Mouse (Mus musculus): ENCODE results near the gene Vars.

The Vars gene

GRCm38 (mm10) chr17:35026206-35026605 lies 25.4 kb downstream of the Vars start:
- WGBS, result 86% methylated on average over 5 of the region's 5 CpGs

- WGBS, result 53% methylated on average over 13 of the region's 13 CpGs
These were observed 26.7 kb downstream of the Vars start, which contains the start of gene Sapcd1 for GRCm38 (mm10) chr17:35027277-35028068. Sapcd1 (minus strand) TSS chr17:35028016.

GRCm38 (mm10) chr17:35028315-35028714 lies 27.5 kb downstream of the Vars start:
- 88% methylated on average over 2 of the region's 2 CpGs for WGBS

- WGBS, result 42% methylated on average over 19 of the region's 19 CpGs
These were observed 29.1 kb downstream of the Vars start for GRCm38 (mm10) chr17:35029691-35030532.

- WGBS, result 93% methylated on average over 11 of the region's 11 CpGs
These were observed 30.5 kb downstream of the Vars start for GRCm38 (mm10) chr17:35031272-35031671.

- WGBS, result 95% methylated on average over 7 of the region's 7 CpGs
These were observed 31.1 kb downstream of the Vars start for GRCm38 (mm10) chr17:35031880-35032279.

GRCm38 (mm10) chr17:35032323-35032870 lies 31.6 kb downstream of the Vars start:
- WGBS, result 79% methylated on average over 8 of the region's 8 CpGs

GRCm38 (mm10) chr17:35033703-35034102 lies 32.9 kb downstream of the Vars start:
- 84% methylated on average over 1 of the region's 1 CpGs for WGBS

GRCm38 (mm10) chr17:35034896-35035295 lies 34.1 kb downstream of the Vars start:
- 68% methylated on average over 6 of the region's 6 CpGs for WGBS

- 68% methylated on average over 11 of the region's 11 CpGs for WGBS
These were observed 38.5 kb downstream of the Vars start for GRCm38 (mm10) chr17:35039121-35039873.

GRCm38 (mm10) chr17:35043794-35044193 lies 43.0 kb downstream of the Vars start:
- 90% methylated on average over 4 of the region's 4 CpGs for WGBS

GRCm38 (mm10) chr17:35044904-35045806 lies 44.4 kb downstream of the Vars start:
- WGBS, result 82% methylated on average over 7 of the region's 7 CpGs

- 8% methylated on average over 48 of the region's 48 CpGs for WGBS
These were observed 45.3 kb downstream of the Vars start for GRCm38 (mm10) chr17:35045807-35046680.

GRCm38 (mm10) chr17:35046681-35047455 lies 46.1 kb downstream of the Vars start, which contains the start of gene Msh5:
Msh5 (minus strand) TSS chr17:35046745.
- 2% methylated on average over 33 of the region's 33 CpGs for WGBS

GRCm38 (mm10) chr17:35047688-35048087 lies 46.9 kb downstream of the Vars start:
- WGBS, result 72% methylated on average over 1 of the region's 1 CpGs

- 45% methylated on average over 11 of the region's 11 CpGs for whole genome bisulfite sequencing
These were observed 47.6 kb downstream of the Vars start for GRCm38 (mm10) chr17:35048149-35048931.

GRCm38 (mm10) chr17:35048932-35049440 lies 48.2 kb downstream of the Vars start:
- 83% methylated on average over 5 of the region's 5 CpGs for WGBS

GRCm38 (mm10) chr17:35049561-35050016 lies 48.8 kb downstream of the Vars start, which contains the start of gene Clic1:
Clic1 (plus strand) TSS chr17:35049966.
- 22% methylated on average over 11 of the region's 11 CpGs for WGBS
